7 mouse cellular contexts compared by ENCODE assay signal in the genomic region with DNA sequence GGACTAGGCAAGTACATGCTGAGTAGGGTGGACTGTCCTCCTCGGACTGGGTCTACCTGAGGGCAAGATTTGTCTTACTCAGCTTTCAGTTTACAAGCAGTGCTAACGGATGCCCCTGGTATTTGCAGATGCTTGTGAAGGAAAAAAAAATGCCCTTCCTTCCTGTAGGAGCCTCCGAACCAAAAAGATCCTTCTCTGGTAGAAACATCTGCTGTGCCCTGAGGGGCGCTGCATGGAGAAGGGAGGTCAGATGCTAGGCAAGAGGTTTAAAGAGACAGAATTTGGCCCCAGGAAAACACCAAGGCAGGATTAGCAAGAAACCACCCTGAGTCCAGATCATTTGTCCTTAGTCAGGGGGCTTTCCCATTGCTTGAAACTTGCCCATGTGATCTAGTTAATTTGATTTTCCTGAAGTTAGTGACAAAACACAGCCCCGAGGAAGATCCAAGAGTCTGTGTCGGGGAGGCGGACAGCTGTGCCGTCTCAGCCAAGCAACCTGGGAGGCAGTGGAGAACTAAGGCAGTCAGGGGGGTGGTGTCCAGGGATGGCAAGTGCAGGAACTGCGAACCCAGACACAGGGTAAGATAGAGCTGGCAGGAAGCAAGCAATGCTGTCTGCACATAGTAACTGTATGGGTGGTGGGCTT. TPM values are rescaled to one million over a fixed set of nuclear protein-coding genes. Genes with fewer than 3 reads are reported as not detected.
DNase-seq lines count a peak whose midpoint lies in the region; ATAC-seq and TF ChIP-seq lines count a peak whose summit lies in the region.

No protein-coding gene starts in this region.

- 0 out of 2 replicates have a peak overlapping the region, but pooled peaks have one; percentile 5 for H3K9ac ChIP-seq in liver, embryonic 11.5 days (ENCODE audit: low read depth, low read length)
- H3K9ac ChIP-seq in embryonic facial prominence, embryonic 12.5 days, result no peak overlapping the region
- H3K9ac ChIP-seq in limb, embryonic 13.5 days, result 0 out of 2 replicates have a peak overlapping the region, but pooled peaks have one; percentile 13

- H3K4me1 ChIP-seq in liver, embryonic 11.5 days (replicated peaks; ENCODE audit: control insufficient read depth, insufficient read depth, low read length), result peaks cover 40% of the 10 kb centered on the region
- peaks cover 63% of the 10 kb centered on the region for H3K4me1 ChIP-seq in bone marrow macrophage, adult 2 months (ENCODE audit: control insufficient read depth, insufficient read depth, low read length)
- peaks cover 60% of the 10 kb centered on the region for H3K4me1 ChIP-seq in embryonic facial prominence, embryonic 12.5 days
- peaks cover 68% of the 10 kb centered on the region for H3K4me1 ChIP-seq in limb, embryonic 13.5 days

- H3K36me3 ChIP-seq in liver, embryonic 11.5 days (ENCODE audit: control insufficient read depth, insufficient read depth, low read length), result no peaks in the 10 kb centered on the region
- H3K36me3 ChIP-seq in embryonic facial prominence, embryonic 12.5 days, result no peaks in the 10 kb centered on the region
- no peaks in the 10 kb centered on the region for H3K36me3 ChIP-seq in limb, embryonic 13.5 days

- 0 out of 2 replicates have a peak overlapping the region, but pooled peaks have one; percentile 8 for H3K4me2 ChIP-seq in liver, embryonic 11.5 days
- no peak overlapping the region for H3K4me2 ChIP-seq in embryonic facial prominence, embryonic 12.5 days (replicated peaks)
- 0 out of 2 replicates have a peak overlapping the region, but pooled peaks have one; percentile 7 for H3K4me2 ChIP-seq in limb, embryonic 13.5 days (replicated peaks)

- no peaks in the 10 kb centered on the region for H3K27me3 ChIP-seq in liver, embryonic 11.5 days (replicated peaks; ENCODE audit: control insufficient read depth, insufficient read depth, low read length)
- H3K27me3 ChIP-seq in embryonic facial prominence, embryonic 12.5 days, result no peaks in the 10 kb centered on the region
- H3K27me3 ChIP-seq in limb, embryonic 13.5 days, result no peaks in the 10 kb centered on the region

- no peak for DNase-seq in liver, embryonic 11.5 days (ENCODE audit: low spot score)
- DNase-seq in liver, result no peak
- no peak for DNase-seq in frontal cortex, adult 2 months (ENCODE audit: extremely low spot score in 1 of 2, low spot score in 1 of 2)

- WGBS in liver, embryonic 11.5 days, result 50% methylated on average over 9 of the region's 9 CpGs
- 13% methylated on average over 9 of the region's 9 CpGs for WGBS in embryonic facial prominence, embryonic 12.5 days
- WGBS in limb, embryonic 13.5 days, result 27% methylated on average over 9 of the region's 9 CpGs

- TF ChIP-seq CTCF in bone marrow macrophage, adult 2 months (IDR thresholded peaks at IDR 0.05; ENCODE audit: low read depth, low read length), result no peak

- H3K9me3 ChIP-seq in liver, embryonic 11.5 days (ENCODE audit: control insufficient read depth, low read length), result no peaks in the 10 kb centered on the region
- no peaks in the 10 kb centered on the region for H3K9me3 ChIP-seq in embryonic facial prominence, embryonic 12.5 days
- no peaks in the 10 kb centered on the region for H3K9me3 ChIP-seq in limb, embryonic 13.5 days

- no peak; the same call in 1 of the 2 replicates for ATAC-seq in liver, embryonic 11.5 days (replicated peaks; ENCODE audit: low FRiP score)
- no peak; the same call in 1 of the 2 replicates for ATAC-seq in embryonic facial prominence, embryonic 12.5 days (ENCODE audit: insufficient number of reproducible peaks, insufficient read depth, low FRiP score, low TSS enrichment)
- ATAC-seq in limb, embryonic 13.5 days (ENCODE audit: low FRiP score, low read depth), result no peak
- no peak for ATAC-seq in inflammation-experienced regulatory T-cells, adult 6 months

- no peak overlapping the region; the same call in 1 of the 2 replicates for H3K27ac ChIP-seq in liver, embryonic 11.5 days (ENCODE audit: low read depth, low read length)
- H3K27ac ChIP-seq in bone marrow macrophage, adult 2 months (ENCODE audit: insufficient read depth, low read depth, low read length), result peak overlapping the region; percentile 16; the same call in 1 of the 2 replicates
- peak overlapping the region; percentile 0; the same call in 1 of the 2 replicates for H3K27ac ChIP-seq in embryonic facial prominence, embryonic 12.5 days
- H3K27ac ChIP-seq in limb, embryonic 13.5 days, result no peak overlapping the region

- no peak overlapping the region for H3K4me3 ChIP-seq in liver, embryonic 11.5 days (ENCODE audit: low read depth, low read length)
- no peak overlapping the region for H3K4me3 ChIP-seq in bone marrow macrophage, adult 2 months (ENCODE audit: insufficient read depth, low read length)
- H3K4me3 ChIP-seq in embryonic facial prominence, embryonic 12.5 days, result no peak overlapping the region
- H3K4me3 ChIP-seq in limb, embryonic 13.5 days, result no peak overlapping the region

- TF ChIP-seq POLR2A in bone marrow macrophage, adult 2 months (IDR thresholded peaks at IDR 0.05; ENCODE audit: borderline replicate concordance, low read depth, low read length), result no peak

RNA-seq across cellular contexts. Expression of gene Map3k1, which starts 19.2 kb away (rescaled TPM):
- polyA plus RNA-seq in liver, embryonic 11.5 days (2014; fragmentation: Nextera tagmentation; extraction: Ambion mirVana), result 19.8 and 20.6 TPM in 2 replicates
- 58.7 and 61.5 TPM in 2 replicates for polyA plus RNA-seq in bone marrow macrophage, adult 2 months (2012; ENCODE audit: insufficient read depth, insufficient read length, missing spikeins)
- polyA plus RNA-seq in embryonic facial prominence, embryonic 12.5 days (2016; fragmentation: Nextera tagmentation; extraction: Ambion mirVana), result 17.9 and 18.3 TPM in 2 replicates
- polyA plus RNA-seq in limb, embryonic 13.5 days (2015; fragmentation: Nextera tagmentation; extraction: Ambion mirVana), result 14.2 and 14.6 TPM in 2 replicates
- polyA plus RNA-seq in inflammation-experienced regulatory T-cells, adult 6 months (2017; shearing (Covaris generic)), result 100 to 1,000 TPM in 2 of 3 experiments, 10 to 100 TPM in 1; 81.9 to 104 (median 103) TPM
- polyA plus RNA-seq in frontal cortex, adult 2 months (2012; rRNA removed), result 28.7 and 35.3 TPM in 2 replicates

Comparison
In these comparisons a context has a peak if more than half of its experiments do, and no peak if none do; other contexts are left out.
1. H3K27ac ChIP-seq: peak in bone marrow macrophage, adult 2 months (single experiment) and embryonic facial prominence, embryonic 12.5 days (single experiment); none in liver, embryonic 11.5 days (single experiment) and limb, embryonic 13.5 days (single experiment).